In the genomic region with DNA sequence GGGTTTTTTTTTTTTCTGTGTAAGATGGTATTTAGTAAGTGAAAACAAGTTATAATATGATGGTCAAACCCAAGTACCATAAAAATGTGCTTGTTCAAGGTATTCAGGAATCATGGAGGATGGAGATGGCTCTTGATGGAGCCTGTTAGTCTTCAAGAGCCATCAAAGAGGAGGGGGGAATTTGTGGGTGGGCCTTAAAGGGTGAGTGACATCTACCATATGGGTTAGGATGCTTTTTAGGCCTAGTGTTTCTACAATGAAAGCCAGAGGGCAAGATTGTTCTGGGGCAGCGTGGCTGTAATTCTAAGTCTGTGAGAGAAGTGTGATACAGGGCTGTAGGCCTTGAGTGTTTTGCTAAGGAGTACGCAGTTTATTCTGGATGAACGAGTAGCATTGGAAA, we compare ENCODE assay signal across 8 mouse cellular contexts. TPM values are rescaled to one million over a fixed set of nuclear protein-coding genes. Genes with fewer than 3 reads are reported as not detected.
A peak's percentile ranks its signal among the peaks of the same experiment; 100 is the strongest.
DNase-seq lines count a peak whose midpoint lies in the region; ATAC-seq and TF ChIP-seq lines count a peak whose summit lies in the region.

No protein-coding gene starts in this region.

- no peaks in the 10 kb centered on the region for H3K9me3 ChIP-seq in hindbrain, embryonic 10.5 days
- H3K9me3 ChIP-seq in midbrain, embryonic 12.5 days, result no peaks in the 10 kb centered on the region

- no peak for TF ChIP-seq POLR2A in brain, embryonic 14.5 days (IDR thresholded peaks at IDR 0.05; ENCODE audit: borderline replicate concordance, extremely low read depth, insufficient read depth, insufficient read length, poor library complexity, severe bottlenecking)

- H3K4me1 ChIP-seq in hindbrain, embryonic 10.5 days (replicated peaks), result 0 out of 2 replicates have a peak, but pooled peaks cover 4% of the 10 kb centered on the region
- H3K4me1 ChIP-seq in midbrain, embryonic 12.5 days, result 0 out of 2 replicates have a peak, but pooled peaks cover 5% of the 10 kb centered on the region

- H3K4me3 ChIP-seq in layer of hippocampus, adult 2 months, result peak overlapping the region; percentile 65
- H3K4me3 ChIP-seq in hindbrain, embryonic 10.5 days, result peak overlapping the region; percentile 59
- H3K4me3 ChIP-seq in midbrain, embryonic 12.5 days, result peak overlapping the region; percentile 55

- 0 out of 2 replicates have a peak overlapping the region, but pooled peaks have one; percentile 17 for H3K9ac ChIP-seq in midbrain, embryonic 12.5 days (replicated peaks)

- peak overlapping the region; percentile 87; the same call in 1 of the 2 replicates for H3K27ac ChIP-seq in layer of hippocampus, adult 2 months
- peak overlapping the region; percentile 90 for H3K27ac ChIP-seq in hindbrain, embryonic 10.5 days
- H3K27ac ChIP-seq in midbrain, embryonic 12.5 days (replicated peaks), result 0 out of 2 replicates have a peak overlapping the region, but pooled peaks have one; percentile 26

- no peak for TF ChIP-seq CTCF in layer of hippocampus, adult 2 months (conservative IDR thresholded peaks at IDR 0.05)
- TF ChIP-seq CTCF in brain, embryonic 14.5 days (IDR thresholded peaks at IDR 0.05; ENCODE audit: borderline replicate concordance, extremely low read depth, insufficient read depth, insufficient read length), result no peak

- H3K4me2 ChIP-seq in midbrain, embryonic 12.5 days (replicated peaks), result peak overlapping the region; percentile 49

- no peaks in the 10 kb centered on the region for H3K27me3 ChIP-seq in hindbrain, embryonic 10.5 days (ENCODE audit: insufficient read depth, poor library complexity, severe bottlenecking)
- no peaks in the 10 kb centered on the region for H3K27me3 ChIP-seq in midbrain, embryonic 12.5 days

- DNase-seq in layer of hippocampus, adult 2 months (ENCODE audit: low spot score in 2 of 2), result no peak
- no peak for DNase-seq in layer of hippocampus, adult 9-11 months
- DNase-seq in brain, embryonic 14.5 days (ENCODE audit: low read depth), result peak; percentile 86
- DNase-seq in hindbrain, embryonic 10.5 days (ENCODE audit: low spot score), result peak; percentile 20
- DNase-seq in layer of hippocampus, postnatal 25 days (ENCODE audit: extremely low spot score in 1 of 2, low spot score in 1 of 2), result no peak
- DNase-seq in left cerebral cortex, adult 18-20 months (ENCODE audit: low spot score in 2 of 2), result no peak
- no peak for DNase-seq in ovary, adult 18-20 months (ENCODE audit: low spot score)

- 31% methylated on average over 3 of the region's 3 CpGs for WGBS in hindbrain, embryonic 10.5 days
- WGBS in midbrain, embryonic 12.5 days, result 36% methylated on average over 3 of the region's 3 CpGs

- H3K36me3 ChIP-seq in hindbrain, embryonic 10.5 days, result peaks cover 9% of the 10 kb centered on the region
- H3K36me3 ChIP-seq in midbrain, embryonic 12.5 days, result no peaks in the 10 kb centered on the region

- ATAC-seq in midbrain, embryonic 12.5 days (ENCODE audit: low FRiP score, low read depth), result peak; percentile 38

RNA-seq across cellular contexts. Expression of a gene that starts 1.0 kb away (rescaled TPM):
- total RNA-seq in layer of hippocampus, adult 2 months (2021), result 10 to 100 TPM; 40.0 to 49.1 TPM
- polyA plus RNA-seq in brain, embryonic 14.5 days (2012; rRNA removed), result 101 and 104 TPM in 2 replicates
- polyA plus RNA-seq in hindbrain, embryonic 10.5 days (2016; fragmentation: Nextera tagmentation; extraction: Ambion mirVana), result 72.1 and 72.3 TPM in 2 replicates
- 78.5 and 81.0 TPM in 2 replicates for polyA plus RNA-seq in midbrain, embryonic 12.5 days (2016; fragmentation: Nextera tagmentation; extraction: Ambion mirVana)
- 10 to 100 TPM; 46.3 to 53.1 TPM for total RNA-seq in layer of hippocampus, postnatal 25 days (2021)
- total RNA-seq in left cerebral cortex, adult 18-20 months (2021), result 10 to 100 TPM; 49.1 to 52.1 TPM

RNA-seq across cellular contexts. Expression of a gene that starts 28.2 kb away (rescaled TPM):
- total RNA-seq in layer of hippocampus, adult 2 months (2021), result 1 to 10 TPM; 3.4 TPM
- polyA plus RNA-seq in brain, embryonic 14.5 days (2012; rRNA removed), result 3.0 and 4.6 TPM in 2 replicates
- 2.6 and 4.6 TPM in 2 replicates for polyA plus RNA-seq in hindbrain, embryonic 10.5 days (2016; fragmentation: Nextera tagmentation; extraction: Ambion mirVana)
- polyA plus RNA-seq in midbrain, embryonic 12.5 days (2016; fragmentation: Nextera tagmentation; extraction: Ambion mirVana), result 4.6 and 4.7 TPM in 2 replicates
- 1 to 10 TPM; 3.8 to 4.3 TPM for total RNA-seq in layer of hippocampus, postnatal 25 days (2021)
- 1 to 10 TPM; 2.2 to 2.4 TPM for total RNA-seq in left cerebral cortex, adult 18-20 months (2021)

Comparison
In these comparisons a context has a peak if more than half of its experiments do, and no peak if none do; other contexts are left out.
1. DNase-seq: peak in brain, embryonic 14.5 days (single experiment) and hindbrain, embryonic 10.5 days (single experiment); none in layer of hippocampus, adult 2 months (0 of 2), layer of hippocampus, adult 9-11 months (single experiment), layer of hippocampus, postnatal 25 days (0 of 2), left cerebral cortex, adult 18-20 months (0 of 2) and ovary, adult 18-20 months (single experiment).
2. H3K27ac ChIP-seq: peak in every context shown above with its lines; median percentile 90 in hindbrain, embryonic 10.5 days; 87 in layer of hippocampus, adult 2 months; 26 in midbrain, embryonic 12.5 days.
3. Peak in every context shown above with its lines, with median percentiles within 50 percentile points of each other: H3K4me3 ChIP-seq.